Mouse (Mus musculus) neutrophil, adult 5-6 weeks (primary cell): ENCODE data around the gene Nrg3. TPM values are rescaled to one million over a fixed set of nuclear protein-coding genes. Genes with fewer than 3 reads are reported as not detected.

Experiments
- ATAC-seq: fragments of 151-379, 151-347 bp; 2 replicates; pipeline ENCODE4 v1.8.0; 2017; ENCODE audit warnings: mild to moderate bottlenecking, moderate TSS enrichment; ENCODE audit not compliant: insufficient number of reproducible peaks, poor library complexity, low FRiP score, severe bottlenecking; ENCODE audit errors: extremely low read depth
- total RNA-seq: library from RNA; stranded (forward); fragments of 200-1000 nt; gene quantifications from 2 replicates; pipeline ENCODE4 v1.2.3, GENCODE M21; 2017

The Nrg3 gene
- total RNA-seq, 1 experiment from 2014 or later = not detected

DNA sequence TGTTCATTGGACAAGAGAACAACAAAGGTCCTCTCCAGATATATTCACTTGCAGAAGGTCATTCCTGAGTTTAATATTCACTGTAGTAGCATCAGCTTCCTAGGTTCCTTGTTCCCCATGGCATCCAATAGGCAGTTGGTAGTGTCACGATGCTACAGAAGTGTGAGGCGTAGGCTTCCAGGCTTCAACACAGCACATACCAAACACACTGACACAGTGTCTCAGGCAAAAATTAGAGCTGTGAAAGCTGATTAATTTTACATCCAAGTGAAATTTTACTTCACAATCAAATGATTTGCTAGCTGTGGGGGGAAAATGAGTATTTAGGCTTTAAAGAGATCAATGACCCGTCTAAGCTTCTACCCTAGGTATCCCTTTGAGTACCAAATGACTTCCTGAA lies 438.4 kb downstream of the Nrg3 start:
- no peak for ATAC-seq

DNA sequence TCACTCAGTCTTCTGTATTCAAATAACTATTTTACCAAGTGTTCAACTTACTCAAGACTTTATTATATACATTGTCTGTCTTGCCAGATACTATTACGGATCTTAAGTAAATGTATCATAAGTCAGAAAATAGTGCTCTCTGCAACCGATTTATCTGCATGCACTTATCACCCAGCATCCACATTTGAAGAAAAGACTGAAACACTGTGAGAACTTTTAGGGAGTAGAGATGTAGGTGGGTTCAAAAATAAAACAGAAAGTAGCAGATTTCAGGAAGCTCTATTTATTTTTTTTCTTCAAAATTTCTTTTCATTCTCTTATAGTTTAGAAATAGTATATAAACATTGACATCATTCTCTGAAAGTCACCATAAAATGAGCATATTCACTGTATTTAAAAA lies 449.8 kb downstream of the Nrg3 start:
- ATAC-seq = no peak

DNA sequence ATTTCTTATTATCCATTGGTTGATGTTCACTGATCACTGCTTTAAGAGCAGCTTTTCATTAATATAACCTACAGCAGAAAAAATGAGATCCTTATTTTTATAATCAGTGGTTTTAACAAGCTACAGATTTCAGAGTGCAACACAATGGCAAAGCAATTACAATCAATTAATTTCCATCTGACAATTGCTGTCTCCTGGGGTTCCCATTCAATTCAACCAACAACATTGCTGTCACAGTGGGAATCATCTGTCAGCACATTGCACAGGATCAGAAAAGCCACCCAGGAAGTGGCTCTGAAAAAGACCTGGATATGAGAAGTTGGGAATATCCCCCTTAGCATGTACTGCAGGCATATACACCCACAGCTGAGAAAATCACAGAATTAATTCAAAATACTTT lies 458.8 kb downstream of the Nrg3 start:
- ATAC-seq = no peak

GRCm38 (mm10) chr14:38997843-38998242 lies 475.0 kb downstream of the Nrg3 start:
- no peak for ATAC-seq

DNA sequence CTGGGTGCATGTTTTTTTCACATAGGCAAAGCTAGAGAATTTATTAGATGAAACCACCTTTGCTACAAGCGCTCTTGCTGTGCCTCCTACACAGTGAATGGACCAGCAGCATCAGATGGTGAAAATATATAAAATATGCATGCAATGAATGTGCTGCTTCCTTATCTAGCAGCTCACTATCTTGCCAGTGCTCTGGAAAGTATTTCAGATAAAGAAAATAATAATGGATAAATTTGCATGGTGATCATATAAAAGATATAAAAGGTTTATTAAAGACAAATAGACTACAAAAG lies 480.4 kb downstream of the Nrg3 start:
- no peak for ATAC-seq

- no peak for ATAC-seq
Observed at GRCm38 (mm10) chr14:38991847-38992573, 480.9 kb downstream of the Nrg3 start.

DNA sequence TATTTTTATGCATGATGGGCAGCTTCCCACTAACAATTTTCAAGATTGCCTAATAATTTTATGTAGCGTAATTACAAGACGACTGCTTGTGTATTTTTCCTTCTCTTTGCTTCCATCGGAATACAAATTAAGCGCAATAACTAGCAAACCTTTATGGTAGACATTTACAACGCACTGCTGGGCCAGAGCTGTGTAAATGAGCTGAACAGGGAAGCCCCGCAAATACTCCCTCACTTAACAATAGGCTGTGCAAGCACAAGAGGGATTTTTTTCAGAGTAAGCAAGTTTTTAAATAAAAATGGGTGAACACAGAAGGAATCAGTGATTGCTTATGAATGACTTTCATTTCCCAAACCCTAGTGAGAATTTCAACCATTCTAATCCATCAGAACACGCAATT lies 513.5 kb downstream of the Nrg3 start:
- no peak for ATAC-seq

DNA sequence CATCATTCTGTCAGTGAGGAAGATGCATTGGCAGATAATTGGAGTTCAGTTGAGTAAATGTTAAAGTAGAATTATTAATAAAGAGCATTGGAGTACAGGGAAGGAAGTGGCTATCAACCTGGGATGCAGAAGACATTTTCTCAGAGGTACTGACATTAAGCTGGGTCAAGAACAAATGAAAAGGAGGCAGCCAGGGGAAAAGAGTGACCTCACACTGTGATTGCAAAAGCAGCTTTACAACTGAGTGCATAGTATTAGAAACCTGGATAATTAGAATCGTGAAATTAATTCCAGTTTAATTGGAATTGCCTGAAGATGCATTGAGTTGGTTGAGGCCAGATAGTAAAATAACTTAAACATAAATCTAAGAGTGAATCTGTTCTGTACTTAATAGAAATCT lies 535.4 kb downstream of the Nrg3 start:
- ATAC-seq = no peak

GRCm38 (mm10) chr14:38936483-38937054 lies 536.3 kb downstream of the Nrg3 start:
- ATAC-seq = no peak

DNA sequence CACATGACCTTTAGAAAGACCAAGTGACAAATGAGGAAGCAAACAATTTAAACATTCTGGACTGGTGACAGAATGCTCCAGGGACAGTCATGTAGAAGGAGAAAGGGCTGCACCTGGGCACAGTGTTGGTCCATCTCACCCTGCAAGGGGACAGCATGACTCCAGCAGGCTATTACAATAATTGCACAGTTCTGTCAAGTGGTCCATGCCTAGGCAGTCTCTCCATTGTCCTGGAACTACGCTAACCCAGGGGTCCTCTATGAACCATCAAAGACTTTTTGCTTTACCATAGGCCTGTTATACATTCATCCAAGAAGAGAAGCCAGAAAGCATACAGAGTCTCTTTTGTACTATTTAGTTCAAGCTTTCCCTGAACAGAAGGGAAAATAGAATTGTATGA lies 549.2 kb downstream of the Nrg3 start:
- ATAC-seq = no peak

DNA sequence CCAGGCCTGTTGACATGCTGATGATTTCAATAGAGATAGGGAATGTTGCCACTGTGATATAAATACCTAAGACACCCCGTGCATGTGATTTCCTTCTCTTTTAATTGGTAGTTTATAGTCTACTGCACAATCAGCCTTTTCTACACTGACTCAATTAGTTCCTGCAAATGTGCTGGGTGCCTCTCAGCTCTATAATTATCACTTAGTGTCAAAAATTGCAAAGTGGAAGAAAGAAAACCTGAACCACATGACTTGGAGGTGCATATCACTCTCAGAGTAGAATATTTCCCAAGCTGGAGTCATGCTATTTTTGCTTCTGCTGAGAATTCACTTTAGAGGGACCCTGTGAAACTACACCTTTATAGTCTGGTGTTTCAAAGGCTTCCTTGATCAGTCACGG lies 552.1 kb downstream of the Nrg3 start:
- ATAC-seq = no peak

DNA sequence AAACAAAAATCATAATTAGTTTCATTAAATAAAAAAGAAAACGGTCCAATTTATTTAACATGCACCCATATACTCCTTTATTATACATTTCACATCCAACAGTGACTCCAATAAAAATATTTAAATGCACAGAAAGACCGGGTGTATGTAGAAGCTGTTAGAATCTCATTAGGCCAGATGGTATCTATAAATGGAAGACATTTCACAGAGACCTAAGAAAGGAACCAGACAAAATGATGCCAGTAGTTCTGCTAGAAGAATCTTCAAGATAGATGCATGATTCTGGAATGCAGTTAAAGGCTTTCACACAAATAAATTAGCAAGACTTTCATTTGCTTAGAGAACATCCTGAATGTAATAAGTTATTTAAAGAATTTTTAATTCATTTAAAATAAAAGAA lies 602.3 kb downstream of the Nrg3 start:
- no peak for ATAC-seq

DNA sequence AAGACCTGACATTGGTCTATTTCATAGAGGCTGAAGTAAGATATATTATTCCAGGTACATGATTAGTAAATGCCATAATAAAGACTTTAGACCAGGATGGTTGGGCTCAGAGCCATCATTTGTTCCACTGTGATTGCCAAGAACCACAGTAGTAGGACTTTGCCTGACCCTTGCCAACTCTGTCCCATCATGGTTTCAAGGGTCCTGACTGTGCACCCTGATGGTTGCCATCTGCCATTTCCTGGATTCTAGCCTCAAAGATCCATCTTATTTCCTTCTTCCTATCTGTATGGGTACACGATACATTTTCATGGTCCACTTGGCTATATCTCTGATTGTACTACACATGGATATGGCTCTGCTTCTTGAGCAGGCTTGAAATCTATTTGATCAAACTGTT lies 625.3 kb downstream of the Nrg3 start:
- ATAC-seq = no peak

DNA sequence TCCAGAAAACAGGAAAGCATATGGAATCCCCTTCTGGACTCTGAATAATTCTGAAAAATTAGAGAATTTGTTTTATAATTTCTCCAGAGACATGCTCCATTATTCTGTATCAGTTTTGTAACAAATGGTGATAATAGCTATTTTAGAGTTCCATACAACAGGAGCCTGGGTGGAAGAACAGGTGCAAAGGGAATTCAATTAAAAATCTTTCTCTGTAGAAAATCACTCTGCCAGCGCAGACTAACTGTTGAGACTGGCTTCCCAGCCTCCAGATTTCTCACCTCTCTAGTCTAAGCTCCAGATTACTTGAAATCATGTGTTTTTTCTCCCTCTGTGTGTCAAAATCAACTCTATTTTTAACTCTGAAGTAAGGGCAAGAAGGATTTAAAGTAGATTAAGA lies 625.8 kb downstream of the Nrg3 start:
- no peak for ATAC-seq

DNA sequence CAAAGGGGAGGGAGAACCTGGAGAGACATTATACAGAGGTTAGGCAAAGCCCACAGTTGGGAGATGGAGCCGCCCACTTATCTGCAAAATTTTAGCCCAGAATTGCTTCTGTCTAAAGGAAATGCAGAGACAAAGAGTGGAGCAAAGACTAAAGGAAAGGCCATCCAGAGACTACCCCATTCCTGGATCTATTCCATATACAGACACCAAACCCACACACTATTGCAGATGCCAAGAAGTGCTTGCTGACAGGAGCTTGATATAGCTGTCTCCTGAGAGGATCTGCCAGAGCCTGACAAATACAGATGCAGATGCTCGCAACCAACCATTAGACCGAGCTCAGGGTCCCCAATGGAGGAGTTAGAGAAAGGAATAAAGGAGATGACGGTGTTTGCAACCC lies 637.9 kb downstream of the Nrg3 start:
- no peak for ATAC-seq

DNA sequence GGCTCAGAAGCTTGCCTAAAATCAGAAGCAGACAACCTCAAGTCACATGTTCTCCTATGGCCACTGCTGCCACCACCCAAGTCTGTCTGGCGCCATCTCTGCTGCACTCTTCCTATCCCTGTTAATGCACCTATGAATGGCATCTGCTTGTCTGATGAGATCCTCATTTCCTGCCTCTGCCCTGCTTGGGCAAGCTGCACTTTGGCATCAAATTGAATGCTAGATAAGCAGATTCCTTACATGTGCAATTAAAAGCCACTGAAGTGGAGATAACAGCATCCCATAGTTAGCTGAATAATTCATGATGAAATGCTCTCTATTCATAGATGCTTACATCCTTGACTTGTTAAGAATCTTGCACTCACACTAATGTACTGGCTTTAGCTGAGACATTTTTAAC lies 648.0 kb downstream of the Nrg3 start:
- ATAC-seq = no peak

DNA sequence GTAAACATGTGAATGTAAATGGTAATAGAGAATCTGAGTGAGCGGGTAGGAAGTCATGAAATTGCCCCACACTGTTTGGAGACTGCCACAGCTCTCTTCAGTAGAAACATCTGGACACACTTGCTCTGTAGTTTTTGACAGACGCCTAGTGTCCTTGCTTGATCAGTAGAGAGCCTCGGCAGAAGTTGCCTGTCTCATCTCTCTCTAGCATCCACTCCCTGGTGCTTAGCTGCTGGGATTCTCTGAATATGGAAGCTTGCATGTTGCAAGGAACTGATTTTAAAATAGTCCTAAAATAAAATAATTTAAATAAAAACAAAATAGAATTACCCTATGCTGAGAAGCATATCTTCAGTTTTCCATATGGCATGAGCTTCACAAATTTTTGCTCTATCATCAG lies 675.9 kb downstream of the Nrg3 start:
- ATAC-seq = no peak

- ATAC-seq = no peak
Observed at GRCm38 (mm10) chr14:38775291-38776116, 697.4 kb downstream of the Nrg3 start.

DNA sequence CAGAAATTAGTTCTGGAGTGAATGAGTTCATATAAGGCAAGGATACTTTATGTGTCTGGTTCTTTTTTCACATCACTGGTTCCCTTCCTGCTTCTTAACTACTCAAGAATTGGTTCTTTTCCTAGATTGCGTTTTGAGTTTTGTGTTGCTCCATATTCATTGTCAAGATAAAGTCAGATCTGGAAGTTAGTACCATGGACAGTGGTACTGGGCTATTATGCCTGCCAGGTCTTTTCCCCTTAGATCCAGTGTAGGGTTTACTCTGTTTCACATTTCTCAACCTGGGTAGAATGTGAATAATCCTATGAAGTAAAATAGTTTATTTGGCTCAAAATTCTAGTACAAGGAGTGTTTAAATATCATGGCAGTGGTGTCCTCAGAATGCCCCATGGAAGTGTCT lies 698.1 kb downstream of the Nrg3 start:
- no peak for ATAC-seq

GRCm38 (mm10) chr14:38730465-38730864 lies 742.4 kb downstream of the Nrg3 start:
- no peak for ATAC-seq
